Comparison of ENCODE assay signal across 9 mouse cellular contexts in the genomic region with DNA sequence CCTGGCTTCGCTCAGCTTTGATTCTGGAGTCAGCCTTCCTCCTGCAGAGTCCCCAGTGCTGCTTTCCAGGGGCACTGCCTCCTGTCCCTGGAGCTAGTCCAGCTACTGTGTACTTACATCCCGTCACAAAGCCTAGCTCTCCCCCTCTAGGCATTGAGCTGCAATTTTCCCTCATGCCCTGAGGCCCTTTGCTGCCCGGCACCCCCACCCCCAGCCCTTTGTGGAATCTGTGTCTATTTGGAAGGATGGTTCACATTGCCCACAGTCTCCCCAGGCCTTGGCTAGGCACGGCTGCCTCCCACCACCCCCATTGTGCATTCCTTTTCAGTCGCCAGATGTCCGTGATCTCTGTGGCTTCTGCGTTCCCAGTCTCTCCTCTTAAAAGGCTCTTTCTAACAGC.
A peak's percentile ranks its signal among the peaks of the same experiment; 100 is the strongest.
DNase-seq lines count a peak whose midpoint lies in the region; ATAC-seq and TF ChIP-seq lines count a peak whose summit lies in the region.
"Had no signal": no experiment of that assay in that cellular context is flagged by ENCODE, and none has a peak within 500 bp of the region (broad histone marks: within the 10 kb centered on the region; RNA-seq: fewer than 3 reads in every experiment).

No protein-coding gene starts in this region.

- peaks cover 18% of the 10 kb centered on the region for H3K36me3 ChIP-seq in forebrain, embryonic 15.5 days
- peaks cover 18% of the 10 kb centered on the region for H3K36me3 ChIP-seq in midbrain, embryonic 14.5 days (ENCODE audit: control insufficient read depth, insufficient read depth, low read length)

- peaks cover 39% of the 10 kb centered on the region for H3K4me1 ChIP-seq in forebrain, embryonic 15.5 days
- H3K4me1 ChIP-seq in midbrain, embryonic 14.5 days (ENCODE audit: control insufficient read depth, insufficient read depth, low read length), result peaks cover 33% of the 10 kb centered on the region
- H3K4me1 ChIP-seq: megakaryocyte, embryonic 14.5 days had no signal

- H3K4me2 ChIP-seq in forebrain, embryonic 15.5 days (replicated peaks), result peak overlapping the region; percentile 3; the same call in 1 of the 2 replicates
- 0 out of 2 replicates have a peak overlapping the region, but pooled peaks have one; percentile 16 for H3K4me2 ChIP-seq in midbrain, embryonic 14.5 days (ENCODE audit: low read length)

- H3K9ac ChIP-seq in forebrain, embryonic 15.5 days (replicated peaks), result no peak overlapping the region
- 0 out of 2 replicates have a peak overlapping the region, but pooled peaks have one; percentile 16 for H3K9ac ChIP-seq in midbrain, embryonic 14.5 days (replicated peaks; ENCODE audit: low read length)

- peak overlapping the region; percentile 74 for H3K27ac ChIP-seq in forebrain, embryonic 15.5 days (replicated peaks)
- H3K27ac ChIP-seq in midbrain, embryonic 14.5 days (replicated peaks; ENCODE audit: low read depth, low read length), result peak overlapping the region; percentile 86
- no peak overlapping the region; the same call in 1 of the 2 replicates for H3K27ac ChIP-seq in gastrocnemius, adult 2 months

- no peaks in the 10 kb centered on the region for H3K9me3 ChIP-seq in forebrain, embryonic 15.5 days
- no peaks in the 10 kb centered on the region for H3K9me3 ChIP-seq in midbrain, embryonic 14.5 days (ENCODE audit: control insufficient read depth, low read length)
- H3K9me3 ChIP-seq: megakaryocyte, embryonic 14.5 days had no signal

- peak; percentile 78 for ATAC-seq in forebrain, embryonic 15.5 days (replicated peaks)
- peak; percentile 80 for ATAC-seq in midbrain, embryonic 14.5 days (ENCODE audit: low FRiP score, low TSS enrichment)

- no peak overlapping the region for H3K4me3 ChIP-seq in forebrain, embryonic 15.5 days
- H3K4me3 ChIP-seq in midbrain, embryonic 14.5 days (replicated peaks; ENCODE audit: low read depth, low read length), result no peak overlapping the region
- no peak overlapping the region for H3K4me3 ChIP-seq in gastrocnemius, adult 2 months
- H3K4me3 ChIP-seq: megakaryocyte, embryonic 14.5 days had no signal

- no peaks in the 10 kb centered on the region for H3K27me3 ChIP-seq in forebrain, embryonic 15.5 days
- no peaks in the 10 kb centered on the region for H3K27me3 ChIP-seq in midbrain, embryonic 14.5 days (ENCODE audit: control insufficient read depth, insufficient read depth, low read length)
- H3K27me3 ChIP-seq: megakaryocyte, embryonic 14.5 days had no signal

- 5% methylated on average over 7 of the region's 7 CpGs for WGBS in forebrain, embryonic 15.5 days
- 3% methylated on average over 7 of the region's 7 CpGs for WGBS in midbrain, embryonic 14.5 days

- TF ChIP-seq CTCF in gastrocnemius, adult 2 months (IDR thresholded peaks at IDR 0.05), result no peak

- intact Hi-C loops in heart, postnatal 14 days (cut with DNase I), result no loop called here
- intact Hi-C loops in gastrocnemius, adult 2 months (cut with DNase I), result no loop called here

- peak; percentile 90 for DNase-seq in heart, adult 11 months
- no peak for DNase-seq in heart, postnatal 14 days
- peak; percentile 47 for DNase-seq in brain, embryonic 18.5 days (ENCODE audit: low read depth, low spot score)
- peak; percentile 46 to 50 for DNase-seq in layer of hippocampus, adult 8-10 months (ENCODE audit: low spot score in 2 of 2)
- DNase-seq in midbrain, embryonic 14.5 days, result peak; percentile 84
- DNase-seq in spleen, adult 18-20 months, result no peak
- DNase-seq in gastrocnemius, adult 2 months, result no peak

Comparison
In these comparisons a context has a peak if more than half of its experiments do, and no peak if none do; other contexts are left out.
1. DNase-seq: peak in heart, adult 11 months (single experiment), brain, embryonic 18.5 days (single experiment), layer of hippocampus, adult 8-10 months (2 of 2) and midbrain, embryonic 14.5 days (single experiment); none in heart, postnatal 14 days (0 of 2), spleen, adult 18-20 months (0 of 2) and gastrocnemius, adult 2 months (single experiment).